Mouse (Mus musculus) gastrocnemius, postnatal 36 days (tissue): Measurements from ENCODE around the gene Vps13d. TPM values are rescaled to one million over a fixed set of nuclear protein-coding genes. Genes with fewer than 3 reads are reported as not detected.

Experiments used
- total RNA-seq, 2 experiments: library from RNA; stranded (reverse); gene quantifications; 2 replicates each; pipeline ENCODE4 v1.2.3; 2021

Vps13d gene
- total RNA-seq, 2 experiments from 2014 or later = 28.4 to 31.1 TPM

Other genes starting within 250 kb of the Vps13d start
- gene Tnfrsf1b, start 51.9 kb upstream of the Vps13d start, total RNA-seq = 1 to 10 TPM; 2.5 to 3.1 TPM
- under 1 TPM in 1 of 2 experiments, not detected in 1; 0.10 TPM for gene Tnfrsf8, start 120.2 kb upstream of the Vps13d start, total RNA-seq